Mouse (Mus musculus): ENCODE data around the gene Fam126b. TPM values are rescaled to one million over a fixed set of nuclear protein-coding genes. Genes with fewer than 3 reads are reported as not detected.
"Not testable (repeated sequence)": the region's sequence is repeated elsewhere in the genome, so short reads cannot be mapped to it uniquely, and the experiment has no call there.

Gene Fam126b
- total and polyA plus RNA-seq, 2 experiments from 2014 or later = 3.1 to 5.7 TPM

- no peak for ATAC-seq (ENCODE audit: insufficient read depth, low read depth)
- no peaks in the 10 kb centered on the region for H3K4me1 ChIP-seq (ENCODE audit: control insufficient read depth, insufficient read depth)
These were observed 24.5 kb upstream of the Fam126b start for GRCm38 (mm10) chr1:58610611-58611010.

GRCm38 (mm10) chr1:58610166-58610565 lies 24.0 kb upstream of the Fam126b start:
- Histone ChIP-seq H3K9me3 (replicated peaks; ENCODE audit: control insufficient read depth, low read length) (no peaks in the 10 kb centered on the region), H3K4me3 (ENCODE audit: low read depth, low read length) (no peak overlapping the region), H3K27me3 (ENCODE audit: control insufficient read depth, insufficient read depth, low read length) (no peaks in the 10 kb centered on the region), H3K4me1 (ENCODE audit: control insufficient read depth, insufficient read depth) (no peaks in the 10 kb centered on the region), H3K27ac (ENCODE audit: low read depth) (no peak overlapping the region), H3K4me2 (ENCODE audit: low read depth, low read length) (no peak overlapping the region), H3K36me3 (replicated peaks; ENCODE audit: control insufficient read depth, insufficient read depth, low read length) (no peaks in the 10 kb centered on the region), H3K9ac (replicated peaks; ENCODE audit: low read depth, low read length) (no peak overlapping the region)
- 73% methylated on average over 1 of the region's 1 CpGs for WGBS
- no peak for ATAC-seq (ENCODE audit: insufficient read depth, low read depth)
- no peak for TF ChIP-seq EP300 (IDR thresholded peaks at IDR 0.05; ENCODE audit: low read depth)
- TF ChIP-seq CTCF (IDR thresholded peaks at IDR 0.05; ENCODE audit: low read depth) = no peak
- DNase-seq (ENCODE audit: low spot score) = no peak

More at GRCm38 (mm10) chr1:58610611-58611010, 24.5 kb upstream of the Fam126b start:
- Histone ChIP-seq H3K27me3 (ENCODE audit: control insufficient read depth, insufficient read depth, low read length) (no peaks in the 10 kb centered on the region), H3K9ac (replicated peaks; ENCODE audit: low read depth, low read length) (no peak overlapping the region), H3K9me3 (replicated peaks; ENCODE audit: control insufficient read depth, low read length) (no peaks in the 10 kb centered on the region), H3K27ac (ENCODE audit: low read depth) (no peak overlapping the region), H3K4me3 (ENCODE audit: low read depth, low read length) (no peak overlapping the region), H3K4me2 (ENCODE audit: low read depth, low read length) (no peak overlapping the region), H3K36me3 (replicated peaks; ENCODE audit: control insufficient read depth, insufficient read depth, low read length) (no peaks in the 10 kb centered on the region)
- no peak for TF ChIP-seq CTCF (IDR thresholded peaks at IDR 0.05; ENCODE audit: low read depth)
- no peak for TF ChIP-seq EP300 (IDR thresholded peaks at IDR 0.05; ENCODE audit: low read depth)
- 23% methylated on average over 1 of the region's 1 CpGs for WGBS
- DNase-seq (ENCODE audit: low spot score) = no peak

- H3K4me3 ChIP-seq (ENCODE audit: low read depth, low read length); ATAC-seq (ENCODE audit: insufficient read depth, low read depth); H3K9me3 ChIP-seq (replicated peaks; ENCODE audit: control insufficient read depth, low read length); H3K9ac ChIP-seq (replicated peaks; ENCODE audit: low read depth, low read length); H3K4me2 ChIP-seq (ENCODE audit: low read depth, low read length); H3K36me3 ChIP-seq (replicated peaks; ENCODE audit: control insufficient read depth, insufficient read depth, low read length); H3K27ac ChIP-seq (ENCODE audit: low read depth); H3K4me1 ChIP-seq (ENCODE audit: control insufficient read depth, insufficient read depth); DNase-seq (ENCODE audit: low spot score); H3K27me3 ChIP-seq (ENCODE audit: control insufficient read depth, insufficient read depth, low read length): not testable (repeated sequence)
- whole genome bisulfite sequencing = 83% methylated on average over 5 of the region's 5 CpGs
These were observed 23.5 kb upstream of the Fam126b start for GRCm38 (mm10) chr1:58609591-58609990.

GRCm38 (mm10) chr1:58603738-58604137 lies 17.6 kb upstream of the Fam126b start:
- Histone ChIP-seq H3K9me3 (replicated peaks; ENCODE audit: control insufficient read depth, low read length) (no peaks in the 10 kb centered on the region), H3K27me3 (ENCODE audit: control insufficient read depth, insufficient read depth, low read length) (no peaks in the 10 kb centered on the region), H3K4me1 (ENCODE audit: control insufficient read depth, insufficient read depth) (no peaks in the 10 kb centered on the region), H3K4me3 (ENCODE audit: low read depth, low read length) (no peak overlapping the region), H3K36me3 (replicated peaks; ENCODE audit: control insufficient read depth, insufficient read depth, low read length) (no peaks in the 10 kb centered on the region), H3K27ac (ENCODE audit: low read depth) (no peak overlapping the region), H3K4me2 (ENCODE audit: low read depth, low read length) (no peak overlapping the region), H3K9ac (replicated peaks; ENCODE audit: low read depth, low read length) (no peak overlapping the region)
- ATAC-seq (ENCODE audit: insufficient read depth, low read depth) (no peak), DNase-seq (ENCODE audit: low spot score) (no peak)
- 23% methylated on average over 4 of the region's 4 CpGs for WGBS
- TF ChIP-seq CTCF (IDR thresholded peaks at IDR 0.05; ENCODE audit: low read depth) (no peak), EP300 (IDR thresholded peaks at IDR 0.05; ENCODE audit: low read depth) (no peak)

- WGBS = 60% methylated on average over 4 of the region's 4 CpGs
These were observed 16.6 kb upstream of the Fam126b start for GRCm38 (mm10) chr1:58602681-58603080.

DNA sequence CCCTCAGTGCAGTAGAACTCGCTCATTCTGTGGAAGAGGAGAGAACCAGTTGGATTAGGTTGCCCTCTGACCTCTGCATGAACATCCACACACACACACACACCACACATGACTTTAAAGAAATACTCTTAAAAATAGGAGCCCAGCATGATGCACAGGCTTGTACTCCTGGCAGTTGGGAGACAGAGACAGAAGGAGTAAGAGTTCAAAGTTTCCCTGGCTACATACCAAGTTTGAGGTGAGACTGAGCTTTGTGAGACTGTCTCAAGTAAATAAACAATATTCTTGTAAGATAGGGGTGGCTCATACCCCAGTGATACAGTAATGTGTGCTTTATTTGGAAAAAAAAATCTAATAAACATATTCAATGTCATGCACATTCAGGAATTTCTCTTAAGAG lies 1.4 kb upstream of the Fam126b start:
- Histone ChIP-seq H3K9ac (replicated peaks; ENCODE audit: low read depth, low read length) (peak overlapping the region; percentile 87; the same call in 1 of the 2 replicates), H3K4me3 (ENCODE audit: low read depth, low read length) (0 out of 2 replicates have a peak overlapping the region, but pooled peaks have one; percentile 85), H3K4me1 (ENCODE audit: control insufficient read depth, insufficient read depth) (peaks cover 13% of the 10 kb centered on the region), H3K9me3 (replicated peaks; ENCODE audit: control insufficient read depth, low read length) (no peaks in the 10 kb centered on the region), H3K27ac (ENCODE audit: low read depth) (no peak overlapping the region), H3K27me3 (ENCODE audit: control insufficient read depth, insufficient read depth, low read length) (no peaks in the 10 kb centered on the region), H3K4me2 (ENCODE audit: low read depth, low read length) (peak overlapping the region; percentile 77), H3K36me3 (replicated peaks; ENCODE audit: control insufficient read depth, insufficient read depth, low read length) (peaks cover 5% of the 10 kb centered on the region; the same call in 1 of the 2 replicates)
- 77% methylated on average over 1 of the region's 1 CpGs for WGBS
- DNase-seq (ENCODE audit: low spot score) (no peak), ATAC-seq (ENCODE audit: insufficient read depth, low read depth) (no peak)
- TF ChIP-seq CTCF (IDR thresholded peaks at IDR 0.05; ENCODE audit: low read depth) (no peak), EP300 (IDR thresholded peaks at IDR 0.05; ENCODE audit: low read depth) (no peak)

More at GRCm38 (mm10) chr1:58602681-58603080, 16.6 kb upstream of the Fam126b start:
- H3K27ac ChIP-seq (ENCODE audit: low read depth) = no peak overlapping the region
- H3K9ac ChIP-seq (replicated peaks; ENCODE audit: low read depth, low read length) = no peak overlapping the region
- no peak for DNase-seq (ENCODE audit: low spot score)
- no peak overlapping the region for H3K4me2 ChIP-seq (ENCODE audit: low read depth, low read length)
- no peak overlapping the region for H3K4me3 ChIP-seq (ENCODE audit: low read depth, low read length)
- H3K9me3 ChIP-seq (replicated peaks; ENCODE audit: control insufficient read depth, low read length) = no peaks in the 10 kb centered on the region
- H3K27me3 ChIP-seq (ENCODE audit: control insufficient read depth, insufficient read depth, low read length) = no peaks in the 10 kb centered on the region
- no peak for TF ChIP-seq EP300 (IDR thresholded peaks at IDR 0.05; ENCODE audit: low read depth)
- TF ChIP-seq CTCF (IDR thresholded peaks at IDR 0.05; ENCODE audit: low read depth) = no peak
- no peak for ATAC-seq (ENCODE audit: insufficient read depth, low read depth)
- H3K36me3 ChIP-seq (replicated peaks; ENCODE audit: control insufficient read depth, insufficient read depth, low read length) = no peaks in the 10 kb centered on the region
- no peaks in the 10 kb centered on the region for H3K4me1 ChIP-seq (ENCODE audit: control insufficient read depth, insufficient read depth)
